Mouse (Mus musculus): ENCODE data around the gene Trim7. TPM values are rescaled to one million over a fixed set of nuclear protein-coding genes. Genes with fewer than 3 reads are reported as not detected.
A peak's percentile ranks its signal among the peaks of the same experiment; 100 is the strongest.
"Not testable (repeated sequence)": the region's sequence is repeated elsewhere in the genome, so short reads cannot be mapped to it uniquely, and the experiment has no call there.

The Trim7 gene
- 0.51 and 2.1 TPM in 2 replicates for polyA plus RNA-seq (2014; fragmentation: Nextera tagmentation; extraction: Ambion mirVana)

DNA sequence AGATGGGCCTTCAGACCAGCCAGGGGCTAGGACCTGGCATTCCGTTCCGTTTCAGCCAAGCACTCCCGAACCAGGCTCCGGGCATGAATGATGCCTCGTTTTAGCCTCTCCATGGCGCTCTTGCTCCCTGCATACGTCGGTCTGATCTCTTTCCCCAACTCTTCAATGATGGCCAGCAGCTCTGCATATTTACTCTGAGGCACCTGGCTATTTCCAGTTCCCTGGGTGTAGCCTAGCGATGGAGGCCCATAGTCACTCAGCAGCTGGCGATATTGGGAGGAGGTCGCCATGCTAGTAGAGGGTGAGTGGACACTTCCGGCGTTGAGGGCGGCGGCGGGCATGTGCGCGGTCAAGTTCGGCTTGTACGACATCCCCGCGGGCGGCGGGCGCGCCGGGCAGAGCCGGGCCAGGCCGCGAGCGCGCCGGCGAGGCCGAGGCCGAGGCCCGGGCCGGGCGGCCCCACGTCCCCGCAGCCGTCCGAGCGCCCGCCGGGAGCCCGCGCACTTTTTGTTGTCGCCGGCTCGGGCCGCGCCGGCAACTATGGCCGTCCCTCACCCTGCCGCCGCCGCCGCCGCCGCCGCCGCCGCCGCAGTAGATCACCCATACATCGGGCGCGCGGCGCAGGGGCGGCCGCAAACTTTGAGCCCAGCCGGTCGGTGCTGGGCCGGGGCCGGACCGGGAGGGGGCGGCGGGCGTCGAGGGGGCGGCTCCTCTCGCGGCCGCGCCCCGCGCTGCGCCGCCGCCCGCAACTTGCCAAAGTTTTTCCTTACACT, at the start of gene Trim7, which contains the start of gene Gm12184:
Trim7 (plus strand) TSS at position 162 of the 773 bp plus-strand sequence.
Gm12184 (minus strand) TSS at position 677 of the 773 bp plus-strand sequence.
- not testable (repeated sequence) for H3K4me1 ChIP-seq (replicated peaks; ENCODE audit: control insufficient read depth, insufficient read depth, low read length); H3K9me3 ChIP-seq (ENCODE audit: control insufficient read depth, low read length); H3K27ac ChIP-seq (ENCODE audit: low read depth, low read length); DNase-seq (ENCODE audit: low spot score); H3K36me3 ChIP-seq (ENCODE audit: control insufficient read depth, insufficient read depth, low read length)
- Histone ChIP-seq H3K4me3 (ENCODE audit: low read depth, low read length) (peak within 1 kb of the TSS; percentile 42), H3K27me3 (ENCODE audit: control insufficient read depth, insufficient read depth, low read length) (peaks cover 13% of the 10 kb centered on the region), H3K9ac (ENCODE audit: low read length) (peak within 1 kb of the TSS; percentile 43), H3K4me2 (ENCODE audit: low read depth, low read length, severe bottlenecking) (peak within 1 kb of the TSS; percentile 57)
- ATAC-seq (replicated peaks; ENCODE audit: low FRiP score), result peak; percentile 76
- WGBS, result under 1% methylated on average over 41 of the region's 92 CpGs

DNA sequence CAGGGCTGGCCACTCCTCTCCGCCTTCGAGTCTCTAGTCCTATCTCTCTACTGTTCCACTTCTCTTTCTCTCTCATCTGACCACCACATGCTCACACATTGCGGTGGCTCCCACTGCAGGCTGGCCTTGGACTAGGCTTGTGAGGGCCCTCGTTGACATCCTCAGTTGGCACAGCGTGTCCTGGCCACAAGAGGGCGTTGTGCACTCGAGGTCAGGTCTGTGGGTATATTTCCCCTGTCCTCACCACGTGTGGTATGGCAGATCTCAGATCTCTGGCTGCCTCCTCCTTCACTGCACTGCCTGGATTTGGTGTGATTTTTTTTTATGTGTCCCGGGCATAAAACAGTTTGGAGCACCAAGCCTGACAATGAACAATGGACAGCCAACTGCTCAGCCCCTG, 49.3 kb upstream of the Trim7 start:
- WGBS, result 50% methylated on average over 9 of the region's 9 CpGs
- H3K4me2 ChIP-seq (ENCODE audit: low read depth, low read length, severe bottlenecking), result no peak overlapping the region
- ATAC-seq (replicated peaks; ENCODE audit: low FRiP score) (0 out of 2 replicates have a peak, but pooled peaks have one; percentile 8), DNase-seq (ENCODE audit: low spot score) (no peak)
- no peaks in the 10 kb centered on the region for H3K27me3 ChIP-seq (ENCODE audit: control insufficient read depth, insufficient read depth, low read length)
- no peak overlapping the region for H3K27ac ChIP-seq (ENCODE audit: low read depth, low read length)
- H3K9ac ChIP-seq (ENCODE audit: low read length), result no peak overlapping the region
- H3K4me3 ChIP-seq (ENCODE audit: low read depth, low read length), result no peak overlapping the region
- no peaks in the 10 kb centered on the region for H3K36me3 ChIP-seq (ENCODE audit: control insufficient read depth, insufficient read depth, low read length)
- no peaks in the 10 kb centered on the region for H3K4me1 ChIP-seq (replicated peaks; ENCODE audit: control insufficient read depth, insufficient read depth, low read length)
- no peaks in the 10 kb centered on the region for H3K9me3 ChIP-seq (ENCODE audit: control insufficient read depth, low read length)

DNA sequence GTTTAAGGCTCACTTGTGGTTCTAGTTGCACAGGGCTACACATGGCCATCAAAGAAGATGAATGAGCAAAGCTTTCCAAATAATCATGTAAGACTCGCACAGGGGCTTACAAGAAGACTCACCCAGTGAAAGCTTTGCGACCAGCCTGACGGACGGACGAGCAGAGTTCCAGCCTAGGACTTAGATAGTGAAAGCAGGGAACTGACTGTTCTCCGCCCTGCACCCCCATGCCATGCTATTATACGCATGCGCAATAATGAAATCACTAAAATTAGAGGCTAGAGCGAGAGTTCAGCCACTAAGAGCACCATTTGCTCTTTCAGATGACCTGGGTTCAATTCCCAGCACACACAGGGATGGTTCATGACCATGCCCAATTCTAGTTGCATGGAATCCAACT, 48.6 kb upstream of the Trim7 start:
- Histone ChIP-seq H3K27ac (ENCODE audit: low read depth, low read length) (no peak overlapping the region), H3K9me3 (ENCODE audit: control insufficient read depth, low read length) (no peaks in the 10 kb centered on the region), H3K36me3 (ENCODE audit: control insufficient read depth, insufficient read depth, low read length) (no peaks in the 10 kb centered on the region), H3K4me3 (ENCODE audit: low read depth, low read length) (no peak overlapping the region), H3K27me3 (ENCODE audit: control insufficient read depth, insufficient read depth, low read length) (no peaks in the 10 kb centered on the region), H3K9ac (ENCODE audit: low read length) (no peak overlapping the region), H3K4me2 (ENCODE audit: low read depth, low read length, severe bottlenecking) (no peak overlapping the region), H3K4me1 (replicated peaks; ENCODE audit: control insufficient read depth, insufficient read depth, low read length) (no peaks in the 10 kb centered on the region)
- no peak for DNase-seq (ENCODE audit: low spot score)
- ATAC-seq (replicated peaks; ENCODE audit: low FRiP score), result no peak
- WGBS, result 94% methylated on average over 9 of the region's 9 CpGs

DNA sequence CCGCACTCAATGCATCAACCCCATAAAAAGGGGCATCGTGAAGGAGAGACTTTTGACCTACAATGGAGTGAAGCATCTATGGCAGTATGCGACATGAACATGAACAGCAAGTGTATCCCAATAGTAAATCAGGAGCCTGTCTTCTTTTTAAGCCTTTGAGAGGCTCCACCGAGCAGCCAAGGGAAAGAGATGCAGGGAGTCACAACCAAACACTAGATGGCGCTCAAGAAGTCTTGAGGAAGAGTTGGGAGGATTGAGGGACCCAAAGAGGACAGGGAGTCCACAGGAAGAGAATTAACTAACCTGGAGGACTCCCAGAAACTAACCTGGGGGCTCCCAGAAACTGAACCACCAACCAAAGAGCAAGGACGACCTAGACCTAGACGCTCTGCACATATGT, 46.5 kb upstream of the Trim7 start:
- 36% methylated on average over 7 of the region's 7 CpGs for WGBS
- DNase-seq (ENCODE audit: low spot score) (no peak), ATAC-seq (replicated peaks; ENCODE audit: low FRiP score) (no peak)
- Histone ChIP-seq H3K4me3 (ENCODE audit: low read depth, low read length) (no peak overlapping the region), H3K9ac (ENCODE audit: low read length) (no peak overlapping the region), H3K4me2 (ENCODE audit: low read depth, low read length, severe bottlenecking) (no peak overlapping the region), H3K36me3 (ENCODE audit: control insufficient read depth, insufficient read depth, low read length) (no peaks in the 10 kb centered on the region), H3K27me3 (ENCODE audit: control insufficient read depth, insufficient read depth, low read length) (no peaks in the 10 kb centered on the region), H3K9me3 (ENCODE audit: control insufficient read depth, low read length) (no peaks in the 10 kb centered on the region), H3K4me1 (replicated peaks; ENCODE audit: control insufficient read depth, insufficient read depth, low read length) (no peaks in the 10 kb centered on the region), H3K27ac (ENCODE audit: low read depth, low read length) (no peak overlapping the region)

DNA sequence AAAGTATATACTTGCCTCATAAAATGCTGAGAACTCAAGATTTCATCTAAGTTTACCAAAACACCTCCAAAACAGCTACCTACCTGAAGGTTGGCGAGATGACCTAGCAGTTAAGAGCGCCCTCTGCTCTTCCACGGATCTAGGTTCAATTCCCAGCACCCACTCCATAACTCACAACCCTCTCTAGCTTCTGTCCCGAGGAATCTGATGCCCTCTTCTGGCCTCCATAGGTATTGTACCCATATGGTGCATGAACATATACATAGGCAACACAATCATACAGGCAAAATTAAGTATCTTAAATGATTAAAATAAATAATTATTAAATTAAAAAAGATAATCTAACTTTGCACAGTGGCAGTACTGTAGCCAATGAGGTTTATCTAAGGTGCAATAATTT, 43.7 kb upstream of the Trim7 start:
- 86% methylated on average over 4 of the region's 4 CpGs for WGBS
- no peak overlapping the region for H3K4me3 ChIP-seq (ENCODE audit: low read depth, low read length)
- no peak overlapping the region for H3K4me2 ChIP-seq (ENCODE audit: low read depth, low read length, severe bottlenecking)
- no peaks in the 10 kb centered on the region for H3K4me1 ChIP-seq (replicated peaks; ENCODE audit: control insufficient read depth, insufficient read depth, low read length)
- H3K9ac ChIP-seq (ENCODE audit: low read length), result no peak overlapping the region
- H3K27me3 ChIP-seq (ENCODE audit: control insufficient read depth, insufficient read depth, low read length), result no peaks in the 10 kb centered on the region
- DNase-seq (ENCODE audit: low spot score) (no peak), ATAC-seq (replicated peaks; ENCODE audit: low FRiP score) (no peak)
- H3K36me3 ChIP-seq (ENCODE audit: control insufficient read depth, insufficient read depth, low read length), result no peaks in the 10 kb centered on the region
- H3K9me3 ChIP-seq (ENCODE audit: control insufficient read depth, low read length), result no peaks in the 10 kb centered on the region
- H3K27ac ChIP-seq (ENCODE audit: low read depth, low read length), result no peak overlapping the region

DNA sequence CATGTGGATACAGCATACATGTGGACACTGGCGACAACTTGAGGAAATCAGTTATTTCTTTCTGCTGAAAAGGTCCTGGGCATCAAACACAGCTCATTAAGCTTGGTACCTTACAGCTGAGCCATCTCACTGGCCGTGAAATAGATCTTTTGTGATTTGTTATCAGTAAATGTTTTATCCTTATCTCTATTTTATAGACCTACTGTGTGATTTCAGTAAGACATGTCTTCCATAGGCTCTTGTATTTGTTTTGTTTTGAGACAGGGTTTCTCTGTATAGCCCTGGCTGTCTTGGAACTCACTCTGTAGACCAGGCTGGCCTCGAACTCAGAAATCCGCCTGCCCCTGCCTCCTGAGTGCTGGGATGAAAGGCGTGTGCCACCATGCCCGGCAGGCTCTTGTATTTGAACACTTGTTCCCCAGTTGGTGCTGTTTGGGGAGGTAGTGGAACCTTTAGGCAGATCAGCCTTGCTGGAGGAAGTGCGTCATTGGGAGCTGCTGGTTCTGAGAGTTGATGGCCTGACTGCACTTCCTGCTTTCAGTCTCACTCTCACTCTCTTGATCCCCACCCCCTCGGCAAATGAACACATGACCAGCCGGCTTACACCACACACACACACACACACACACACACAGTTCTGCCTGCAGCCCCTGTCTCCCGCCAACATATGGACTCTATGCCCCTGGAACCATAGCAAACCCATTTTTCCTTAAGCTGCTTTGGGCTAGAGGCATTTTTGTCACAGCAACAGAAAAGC, 38.3 kb upstream of the Trim7 start:
- DNase-seq (ENCODE audit: low spot score) (no peak), ATAC-seq (replicated peaks; ENCODE audit: low FRiP score) (peak; percentile 57)
- Histone ChIP-seq H3K9ac (ENCODE audit: low read length) (peak overlapping the region; percentile 49; the same call in 1 of the 2 replicates), H3K9me3 (ENCODE audit: control insufficient read depth, low read length) (no peaks in the 10 kb centered on the region), H3K4me1 (replicated peaks; ENCODE audit: control insufficient read depth, insufficient read depth, low read length) (no peaks in the 10 kb centered on the region), H3K36me3 (ENCODE audit: control insufficient read depth, insufficient read depth, low read length) (no peaks in the 10 kb centered on the region), H3K4me2 (ENCODE audit: low read depth, low read length, severe bottlenecking) (peak overlapping the region; percentile 50; the same call in 1 of the 2 replicates), H3K27ac (ENCODE audit: low read depth, low read length) (no peak overlapping the region), H3K27me3 (ENCODE audit: control insufficient read depth, insufficient read depth, low read length) (no peaks in the 10 kb centered on the region), H3K4me3 (ENCODE audit: low read depth, low read length) (peak overlapping the region; percentile 33)
- WGBS, result 49% methylated on average over 10 of the region's 10 CpGs

DNA sequence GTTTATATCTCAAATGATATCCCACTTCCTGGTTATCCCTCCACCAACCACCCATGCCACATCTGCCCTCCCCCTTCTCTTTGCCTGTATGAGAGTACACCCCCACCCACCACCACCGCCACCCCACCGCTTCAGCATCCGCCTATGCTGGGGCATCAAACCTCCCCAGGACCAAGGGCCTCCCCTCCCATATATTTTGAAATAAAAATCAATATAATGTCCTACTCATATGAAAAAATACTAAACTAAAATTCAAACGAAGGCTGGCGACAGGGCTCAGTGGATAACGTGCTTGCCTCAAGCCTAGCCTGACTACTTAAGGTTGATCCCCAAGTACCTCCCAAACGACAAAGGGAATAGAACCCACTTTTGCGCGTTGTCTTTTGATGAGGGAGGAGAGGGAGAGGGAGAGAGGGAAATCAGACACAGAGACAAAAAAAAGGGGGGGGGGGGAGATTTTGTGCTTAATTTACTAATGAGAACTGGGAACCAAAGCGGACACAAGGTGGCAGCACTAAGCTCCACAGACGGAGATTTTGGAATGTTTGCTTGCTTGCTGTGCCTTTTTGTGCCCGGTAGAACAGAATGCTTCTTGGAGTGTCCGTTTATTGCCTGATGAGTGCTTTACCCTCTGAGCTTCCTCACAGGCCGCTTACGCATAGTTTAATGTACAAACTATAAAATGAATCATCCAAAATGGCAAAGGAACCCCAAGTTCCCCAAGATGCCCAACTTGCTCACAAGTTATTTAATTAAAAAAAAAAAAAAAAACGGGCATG, 37.4 kb upstream of the Trim7 start:
- H3K4me3 ChIP-seq (ENCODE audit: low read depth, low read length), result peak overlapping the region; percentile 33
- peak overlapping the region; percentile 50 for H3K4me2 ChIP-seq (ENCODE audit: low read depth, low read length, severe bottlenecking)
- H3K9ac ChIP-seq (ENCODE audit: low read length), result peak overlapping the region; percentile 49
- H3K4me1 ChIP-seq (replicated peaks; ENCODE audit: control insufficient read depth, insufficient read depth, low read length), result no peaks in the 10 kb centered on the region
- no peaks in the 10 kb centered on the region for H3K36me3 ChIP-seq (ENCODE audit: control insufficient read depth, insufficient read depth, low read length)
- peak; percentile 72 for ATAC-seq (replicated peaks; ENCODE audit: low FRiP score)
- no peaks in the 10 kb centered on the region for H3K9me3 ChIP-seq (ENCODE audit: control insufficient read depth, low read length)
- DNase-seq (ENCODE audit: low spot score), result peak; percentile 82
- WGBS, result 8% methylated on average over 16 of the region's 16 CpGs
- no peak overlapping the region for H3K27ac ChIP-seq (ENCODE audit: low read depth, low read length)
- no peaks in the 10 kb centered on the region for H3K27me3 ChIP-seq (ENCODE audit: control insufficient read depth, insufficient read depth, low read length)

DNA sequence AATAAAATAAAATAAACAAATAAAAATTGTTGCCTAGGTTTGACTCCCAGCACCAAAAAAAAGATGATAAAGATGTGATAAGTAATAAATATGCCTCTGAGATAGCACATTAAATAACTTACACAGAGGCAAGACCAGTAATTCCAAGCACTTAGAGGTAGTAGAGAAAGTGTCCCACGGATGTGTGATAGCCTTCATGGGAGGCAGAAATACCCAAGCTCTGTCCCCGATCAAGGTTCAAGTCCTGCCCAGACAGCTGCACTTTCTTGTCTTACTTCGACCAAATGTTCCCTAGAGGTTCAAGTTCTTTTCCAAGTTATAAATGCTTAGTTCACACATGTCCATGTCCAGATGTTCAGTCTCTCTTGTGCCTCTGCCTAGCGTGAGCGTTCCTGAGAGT, 36.7 kb upstream of the Trim7 start:
- Histone ChIP-seq H3K36me3 (ENCODE audit: control insufficient read depth, insufficient read depth, low read length) (no peaks in the 10 kb centered on the region), H3K4me1 (replicated peaks; ENCODE audit: control insufficient read depth, insufficient read depth, low read length) (no peaks in the 10 kb centered on the region), H3K27ac (ENCODE audit: low read depth, low read length) (no peak overlapping the region), H3K9ac (ENCODE audit: low read length) (no peak overlapping the region), H3K9me3 (ENCODE audit: control insufficient read depth, low read length) (no peaks in the 10 kb centered on the region), H3K4me3 (ENCODE audit: low read depth, low read length) (no peak overlapping the region), H3K27me3 (ENCODE audit: control insufficient read depth, insufficient read depth, low read length) (no peaks in the 10 kb centered on the region), H3K4me2 (ENCODE audit: low read depth, low read length, severe bottlenecking) (no peak overlapping the region)
- WGBS, result 91% methylated on average over 5 of the region's 5 CpGs
- ATAC-seq (replicated peaks; ENCODE audit: low FRiP score) (no peak), DNase-seq (ENCODE audit: low spot score) (no peak)
